Mouse (Mus musculus): ENCODE results near the gene Gpc6.
A peak's percentile ranks its signal among the peaks of the same experiment; 100 is the strongest.

Gene Gpc6

DNA sequence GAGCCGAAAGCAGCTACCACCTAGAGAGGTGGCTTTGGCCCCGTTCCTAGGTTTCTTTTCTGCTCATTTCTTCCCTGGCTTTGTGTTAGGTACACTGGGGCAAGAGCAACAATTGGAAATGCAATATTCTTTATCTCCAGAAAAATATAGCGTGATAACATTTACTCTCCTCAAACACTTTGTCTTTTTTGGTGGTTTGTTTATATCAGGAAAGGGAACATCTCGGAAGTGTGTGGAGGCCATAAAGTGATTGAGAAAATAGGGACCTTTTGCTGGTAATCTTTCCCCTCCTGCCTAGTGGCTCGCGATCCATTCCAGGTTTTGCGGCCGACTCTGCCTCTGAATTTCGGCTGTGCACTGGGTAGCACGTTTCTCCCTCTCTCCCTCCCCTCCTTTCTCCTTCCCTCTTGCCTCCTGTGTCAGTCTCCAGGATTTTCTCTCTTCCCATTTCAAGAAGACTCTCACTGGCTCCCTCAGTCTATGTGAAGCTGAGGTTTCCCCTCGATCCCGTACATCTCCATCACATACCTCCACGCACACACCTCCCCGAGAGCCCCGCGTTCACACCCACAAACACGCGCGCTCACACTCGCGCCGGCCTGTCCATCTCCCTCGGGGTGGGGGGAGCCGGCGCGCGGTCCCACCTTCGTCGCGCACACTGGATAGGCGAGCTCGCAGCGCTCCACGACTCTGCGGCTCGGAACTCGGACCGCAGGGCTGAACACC is at the start of gene Gpc6:
Gpc6 (plus strand) TSS at position 440 of the 726 bp plus-strand sequence.
- peak; percentile 79 to 80 for DNase-seq

DNA sequence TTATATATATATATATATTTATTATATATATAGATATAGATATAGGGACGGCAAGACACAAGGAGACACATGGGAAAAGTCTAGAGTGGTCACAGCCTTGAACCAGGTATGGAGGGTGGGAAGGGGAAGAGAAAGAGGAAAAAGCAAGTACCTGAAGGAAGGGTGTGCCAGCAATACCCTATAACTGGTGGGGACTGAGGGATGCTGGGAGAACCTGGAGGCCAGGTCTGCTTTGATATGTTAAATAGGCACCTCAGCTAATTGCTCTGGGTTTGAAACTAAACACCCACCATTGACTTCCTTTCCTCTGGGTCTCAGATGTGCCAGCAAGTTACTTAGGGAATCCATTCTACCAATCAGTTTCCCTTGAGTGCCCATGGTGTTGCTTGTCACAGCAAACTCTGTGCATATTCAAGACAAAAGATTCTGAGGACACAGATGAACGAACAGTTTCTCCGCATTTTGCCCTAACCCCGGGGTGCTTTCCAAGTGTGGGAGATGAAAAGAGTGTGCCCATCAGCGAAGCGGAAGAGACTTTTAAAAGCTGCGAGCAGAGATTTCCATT is 42.6 kb upstream of the Gpc6 start:
- DNase-seq = no peak

- DNase-seq = no peak
Observed at GRCm38 (mm10) chr14:116894316-116894715, 30.8 kb upstream of the Gpc6 start.

DNA sequence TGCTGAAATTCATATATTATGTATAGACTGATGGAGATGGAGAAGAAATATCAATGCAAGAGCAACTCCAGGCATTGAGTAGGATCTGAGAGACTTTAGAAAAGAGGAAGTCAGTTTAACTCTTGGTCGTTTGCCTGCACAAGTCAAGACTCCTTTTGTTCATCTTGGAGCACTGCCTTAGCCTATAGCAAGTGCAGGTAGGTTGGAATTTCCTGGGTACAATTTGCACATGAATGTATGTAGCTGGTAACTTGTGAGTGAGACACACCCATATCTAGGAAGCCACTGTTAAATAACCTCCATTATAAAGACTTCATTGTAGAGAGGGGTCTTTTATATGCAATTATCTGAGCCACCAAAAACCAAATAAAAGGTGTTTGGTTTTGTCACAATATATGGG is 27.1 kb upstream of the Gpc6 start:
- DNase-seq = no peak

DNA sequence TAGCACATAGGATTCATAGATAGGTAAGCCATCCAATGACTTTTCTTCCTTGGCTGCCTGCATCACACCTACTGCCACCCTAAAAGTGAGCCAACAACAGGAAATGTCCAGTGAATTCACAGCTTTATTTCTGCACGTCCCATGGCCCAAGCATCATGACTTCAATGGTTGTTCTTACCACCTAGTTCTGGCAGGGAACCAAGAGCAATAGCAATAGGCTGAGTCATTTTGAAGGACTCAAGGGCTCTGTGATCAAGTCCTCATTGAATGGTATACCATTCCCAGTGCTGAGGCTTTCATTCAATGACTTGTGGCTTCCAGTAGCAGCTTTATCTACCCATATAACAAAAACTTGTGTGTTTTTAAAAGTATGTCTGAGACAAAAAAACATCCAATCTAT is 13.3 kb upstream of the Gpc6 start:
- DNase-seq = no peak

DNA sequence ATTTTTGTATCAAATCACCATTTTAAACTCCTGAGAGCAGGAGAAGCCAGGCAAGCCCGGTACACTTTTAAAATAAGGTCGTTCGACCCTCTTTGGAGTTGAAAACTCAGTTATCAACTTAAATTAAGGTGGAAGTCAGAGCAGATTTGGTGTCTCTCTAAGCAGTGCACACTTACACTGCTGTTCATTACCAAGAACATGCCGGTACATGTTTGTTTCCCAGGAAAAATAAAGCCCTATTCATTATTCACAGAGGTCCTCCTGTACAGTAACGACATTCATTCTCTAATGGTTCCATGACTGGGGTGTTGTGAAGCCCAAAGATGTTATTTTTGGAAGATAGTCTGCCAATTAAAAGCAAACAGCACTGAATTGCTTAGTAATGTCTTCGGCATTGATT is 8.2 kb upstream of the Gpc6 start:
- no peak for DNase-seq

- DNase-seq = no peak
Observed at GRCm38 (mm10) chr14:116924266-116924665, 849 bp upstream of the Gpc6 start.

GRCm38 (mm10) chr14:116925691-116926403 is 732 bp downstream of the Gpc6 start:
- peak; percentile 28 to 33 for DNase-seq

DNA sequence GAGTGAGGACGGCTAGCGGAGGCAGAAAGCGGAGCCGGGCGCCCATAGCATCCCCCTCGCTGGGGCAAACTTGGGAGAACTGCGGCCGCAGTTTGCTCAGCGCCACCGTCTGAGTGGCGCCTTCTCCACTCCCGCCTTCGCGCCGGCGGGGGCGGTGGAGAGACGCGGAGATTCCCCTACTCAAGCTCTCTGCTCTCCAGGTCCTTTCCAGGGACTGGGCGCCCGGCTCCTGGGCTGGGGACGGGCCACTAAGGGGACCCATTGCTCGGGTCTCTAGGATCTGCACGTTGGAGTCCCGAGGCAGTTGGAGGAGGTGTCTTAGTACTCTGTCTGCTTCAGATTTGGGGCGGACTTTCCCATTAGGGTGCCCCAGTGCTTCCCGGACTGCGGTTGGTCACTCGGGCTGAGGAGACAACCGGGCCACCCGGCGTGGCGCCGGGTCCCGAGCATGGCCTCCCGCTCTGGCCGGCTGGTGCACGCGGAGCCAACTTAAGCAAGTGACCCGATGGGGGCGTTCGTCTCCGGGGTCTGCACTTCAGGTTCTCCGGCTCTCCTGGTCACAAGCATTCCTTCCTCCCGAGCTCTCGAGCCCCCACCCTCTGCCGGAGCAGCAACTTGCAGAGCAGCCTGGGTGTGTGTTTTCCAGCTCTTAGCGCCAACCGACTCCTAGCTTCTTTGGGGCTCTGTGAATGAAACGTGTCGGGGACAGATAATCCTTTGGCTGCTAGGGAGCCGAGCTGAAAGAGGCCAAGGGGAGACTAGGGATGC is 1.5 kb downstream of the Gpc6 start:
- DNase-seq = peak; percentile 68 to 75

- no peak for DNase-seq
Observed at GRCm38 (mm10) chr14:116927341-116928315, 2.5 kb downstream of the Gpc6 start.

DNA sequence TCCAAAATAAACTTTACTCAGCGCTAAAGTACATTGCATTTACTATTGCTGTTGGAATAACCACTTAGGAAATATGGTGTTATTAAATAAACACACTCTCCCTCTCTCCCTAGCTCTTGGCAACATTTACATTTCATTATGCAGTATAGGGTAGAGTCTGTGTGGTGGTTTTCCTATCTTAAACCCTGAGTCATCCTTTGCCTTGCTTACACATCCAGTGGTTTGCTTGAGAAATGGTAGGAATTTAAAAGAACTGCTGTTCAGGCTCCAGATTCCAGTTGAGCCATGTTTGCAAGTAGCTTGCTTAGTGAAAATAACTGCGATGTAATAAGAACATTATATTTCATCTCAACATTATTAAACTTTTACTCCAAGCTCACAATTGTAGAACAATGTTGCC is 3.3 kb downstream of the Gpc6 start:
- no peak for DNase-seq

DNA sequence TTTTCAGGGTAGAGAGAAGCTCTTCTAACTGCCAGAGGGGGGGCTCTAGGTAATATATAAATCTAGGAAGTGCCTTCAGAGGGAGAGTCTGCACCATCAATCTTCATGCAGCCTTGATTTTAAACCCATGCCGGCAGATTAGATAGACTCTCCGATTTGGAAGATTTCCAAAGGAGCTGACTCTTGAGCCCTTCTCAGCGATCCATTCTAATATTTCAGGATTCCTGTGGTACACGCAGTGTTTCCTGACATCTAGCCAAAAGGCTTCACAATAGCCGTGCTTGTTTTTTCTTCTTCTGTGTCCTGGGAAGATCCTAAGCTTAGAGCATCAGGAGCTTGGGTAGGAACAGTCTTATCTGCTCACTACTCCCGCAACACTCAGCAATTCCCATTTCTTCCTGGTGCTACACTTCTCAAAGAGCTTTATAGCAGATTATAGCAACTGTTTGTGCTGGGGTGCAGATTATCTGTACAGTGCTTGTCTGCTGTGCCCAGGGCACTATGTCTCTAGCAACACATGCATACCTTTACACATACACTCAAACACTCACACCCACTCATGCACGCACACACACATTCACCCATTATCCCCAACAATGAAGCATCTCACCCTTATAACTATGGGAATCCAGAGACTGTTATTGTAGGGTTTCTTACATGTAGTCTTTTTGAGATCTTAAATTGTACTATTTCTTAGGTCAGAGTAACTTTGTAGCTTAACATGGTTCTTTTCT is 3.8 kb downstream of the Gpc6 start:
- DNase-seq = no peak

GRCm38 (mm10) chr14:116933825-116934224 is 8.7 kb downstream of the Gpc6 start:
- DNase-seq = no peak

DNA sequence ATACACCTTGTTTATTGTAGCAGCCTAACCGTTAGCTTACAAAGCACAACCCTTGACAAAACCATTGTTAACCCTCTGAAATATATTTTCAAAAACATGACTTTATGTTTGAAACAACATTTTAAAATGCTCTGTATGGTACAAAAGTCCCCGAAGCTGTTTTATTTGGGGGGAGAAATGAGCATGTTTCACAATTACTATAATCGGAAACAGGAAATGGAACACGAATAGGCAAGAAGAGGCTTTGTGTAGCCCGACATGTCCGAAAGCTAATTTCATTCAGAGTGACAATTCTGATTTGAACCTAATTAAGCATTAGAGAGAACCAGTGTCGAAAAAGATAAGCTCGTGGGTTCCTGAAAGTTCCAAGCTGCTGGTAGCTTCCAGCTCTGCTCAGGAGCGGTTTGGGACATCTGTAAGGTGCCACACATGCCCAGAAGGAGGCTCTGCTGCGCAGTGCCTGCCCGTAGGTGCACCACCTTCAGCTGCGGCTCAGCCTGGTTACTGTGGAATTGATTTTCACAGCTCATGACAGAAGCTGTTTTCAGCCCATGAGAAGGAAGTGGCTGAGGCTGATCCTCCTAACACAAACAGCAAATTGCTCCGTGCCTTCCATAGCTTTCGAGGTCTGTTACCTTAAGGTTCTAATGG is 12.9 kb downstream of the Gpc6 start:
- no peak for DNase-seq

DNA sequence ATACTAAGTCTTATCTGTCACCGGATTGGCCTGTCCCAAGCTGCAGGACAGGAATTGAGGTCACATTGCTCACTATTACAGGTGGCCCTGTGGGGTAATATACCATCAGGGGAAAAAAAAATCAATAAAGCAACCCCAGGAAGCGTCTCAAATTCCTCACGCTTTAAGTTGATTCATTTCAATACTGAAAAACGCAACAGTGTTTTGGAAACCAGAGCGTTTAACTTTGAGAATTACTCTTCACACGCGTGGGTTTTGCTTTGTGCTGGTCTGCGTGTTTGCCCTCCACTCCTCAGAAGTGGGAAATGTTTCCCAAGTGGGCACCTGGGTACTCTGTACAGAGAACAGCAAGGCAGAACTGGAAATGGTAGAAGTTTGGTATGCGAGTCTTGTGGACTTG is 13.6 kb downstream of the Gpc6 start:
- DNase-seq = no peak

DNA sequence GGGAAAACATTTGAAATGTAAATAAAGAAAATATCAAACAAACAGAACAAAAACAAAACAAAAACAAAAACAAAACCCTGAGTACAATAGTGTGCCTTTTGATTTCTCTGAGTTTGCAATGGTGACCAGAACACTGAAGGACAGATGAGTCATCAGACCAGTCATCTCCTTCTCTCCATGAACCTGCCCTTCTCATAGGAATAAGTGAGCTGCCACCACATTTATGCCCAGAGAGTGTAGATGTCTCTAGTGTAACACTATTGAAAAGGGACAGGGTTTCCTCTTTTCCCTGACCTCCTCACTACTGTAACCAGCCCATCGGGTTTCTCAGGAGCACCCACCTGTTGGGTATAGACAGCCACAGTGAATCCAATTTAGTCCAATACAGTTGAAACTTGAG is 14.4 kb downstream of the Gpc6 start:
- DNase-seq = no peak

DNA sequence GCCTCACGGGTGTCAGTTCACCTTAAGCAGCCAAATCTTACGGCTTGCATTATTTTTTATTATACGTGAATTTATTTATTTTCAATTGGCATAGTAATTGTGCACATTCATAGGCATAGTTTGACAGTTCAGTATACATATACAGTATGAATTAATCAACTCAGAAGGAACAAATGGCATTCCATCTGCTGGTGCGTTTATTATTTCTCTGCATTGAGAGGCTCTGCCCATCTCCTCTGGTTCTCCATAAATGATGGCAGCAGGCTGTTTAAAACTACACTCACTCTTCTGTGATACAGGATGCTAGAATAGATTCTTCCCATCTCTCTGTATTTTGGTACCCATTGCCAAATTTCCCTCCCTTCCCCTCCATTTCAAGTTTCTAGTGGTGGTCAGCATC is 16.7 kb downstream of the Gpc6 start:
- no peak for DNase-seq

DNA sequence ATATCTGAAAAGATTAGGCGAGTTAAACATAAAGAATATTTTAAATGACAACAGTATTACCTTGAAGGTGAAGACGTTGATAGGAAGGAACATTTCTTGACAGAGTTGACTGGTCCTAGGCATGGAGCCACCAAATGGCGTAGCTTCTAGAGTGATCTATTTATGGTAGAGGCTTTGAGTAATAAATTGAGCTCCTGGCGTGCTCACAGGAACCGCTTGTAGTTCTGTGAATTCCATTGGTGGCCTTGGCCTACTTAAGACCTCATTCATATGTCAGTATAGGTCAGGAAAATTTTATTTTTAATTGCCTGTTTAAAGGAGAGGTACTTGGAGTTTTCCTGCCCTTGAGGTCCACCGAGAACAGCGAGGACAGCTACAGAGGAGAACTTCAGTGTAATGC is 18.6 kb downstream of the Gpc6 start:
- DNase-seq = no peak

- DNase-seq = no peak
Observed at GRCm38 (mm10) chr14:116945975-116946374, 20.9 kb downstream of the Gpc6 start.

- no peak for DNase-seq
Observed at GRCm38 (mm10) chr14:116947461-116947860, 22.3 kb downstream of the Gpc6 start.
